Mouse (Mus musculus): ENCODE results near the gene Slc35f2.

- TF ChIP-seq CTCF (IDR thresholded peaks at IDR 0.05; ENCODE audit: low read depth, low read length): no peak
- TF ChIP-seq POLR2A (IDR thresholded peaks at IDR 0.05; ENCODE audit: extremely low read depth, insufficient read depth, low read length): no peak
Measured at GRCm38 (mm10) chr9:53806496-53807086, 35.3 kb downstream of the Slc35f2 start.

All from liver, adult 2 months (tissue).